Mouse (Mus musculus) liver, embryonic 11.5 days (tissue): ENCODE data around the gene Peg12. TPM values are rescaled to one million over a fixed set of nuclear protein-coding genes. Genes with fewer than 3 reads are reported as not detected.

Experiments used
- ATAC-seq: fragments of 200-750 bp; cut with Nextera tagmentation; replicated peaks from 2 replicates; pipeline ENCODE4 v1.8.0; 2017; ENCODE audit warnings: moderate number of reproducible peaks, mild to moderate bottlenecking, moderate TSS enrichment, moderate library complexity; ENCODE audit not compliant: low FRiP score
- DNase-seq: peaks from one replicate; pipeline ENCODE4 v3.0.0-alpha.2; 2017; ENCODE audit warnings: low spot score
- H3K27ac ChIP-seq: fragments of 300-500 bp; sonication (generic); 2 replicates; pipeline ENCODE4 v1.5.1; 2014; ENCODE audit warnings: mild to moderate bottlenecking, low read depth, low read length, control low read depth
- H3K27me3 ChIP-seq: fragments of 300-500 bp; sonication (generic); replicated peaks from 2 replicates; pipeline ENCODE4 v1.6.1; 2014; ENCODE audit warnings: low read length, mixed read lengths; ENCODE audit not compliant: control insufficient read depth, insufficient read depth
- H3K36me3 ChIP-seq: fragments of 300-500 bp; sonication (generic); 2 replicates; pipeline ENCODE4 v1.6.1; 2014; ENCODE audit warnings: mild to moderate bottlenecking, low read length, moderate library complexity, mixed read lengths; ENCODE audit not compliant: control insufficient read depth, insufficient read depth
- H3K4me1 ChIP-seq: fragments of 300-500 bp; sonication (generic); replicated peaks from 2 replicates; pipeline ENCODE4 v1.6.1; 2014; ENCODE audit warnings: low read length, mixed read lengths; ENCODE audit not compliant: control insufficient read depth, insufficient read depth
- H3K4me2 ChIP-seq: fragments of 300-500 bp; sonication (generic); 2 replicates; pipeline ENCODE4 v1.6.1; 2014; ENCODE audit warnings: mild to moderate bottlenecking, control low read depth, moderate library complexity
- H3K4me3 ChIP-seq: fragments of 300-500 bp; sonication (generic); 2 replicates; pipeline ENCODE4 v1.5.1; 2014; ENCODE audit warnings: low read depth, low read length, control low read depth
- H3K9ac ChIP-seq: fragments of 300-500 bp; sonication (generic); 2 replicates; pipeline ENCODE4 v1.6.1; 2014; ENCODE audit warnings: low read depth, low read length, control low read depth
- H3K9me3 ChIP-seq: fragments of 300-500 bp; sonication (generic); 2 replicates; pipeline ENCODE4 v1.6.1; 2016; ENCODE audit warnings: low read length, inconsistent platforms, mixed read lengths; ENCODE audit not compliant: control insufficient read depth
- WGBS: fragments of 180-500 bp; shearing (Covaris S2); extraction: QIAGEN DNeasy Blood & Tissue Kit; methylation state at CpG from one replicate; pipeline ENCODE4 v1.1.7; 2014; 5-methylcytosine and 5-hydroxymethylcytosine counted together
- polyA plus RNA-seq: library from polyadenylated mRNA; unstranded; fragments of >200 nt; fragmentation: Nextera tagmentation; extraction: Ambion mirVana; gene quantifications from 2 replicates; pipeline ENCODE4 v1.2.1, GENCODE M21; 2014

Gene Peg12
- polyA plus RNA-seq, result 13.0 TPM in 2 replicates

GRCm38 (mm10) chr7:62463878-62464755 is at the start of gene Peg12:
Gene Peg12 (minus strand): TSS chr7:62464510.
- 10% methylated on average over 70 of the region's 82 CpGs for WGBS
- DNase-seq (peak; percentile 57), ATAC-seq (peak; percentile 76)
- H3K36me3 ChIP-seq, result no peaks in the 10 kb centered on the region
- peak within 1 kb of the TSS; percentile 58 for H3K9ac ChIP-seq
- peak within 1 kb of the TSS; percentile 55 for H3K4me3 ChIP-seq
- H3K9me3 ChIP-seq, result no peaks in the 10 kb centered on the region
- no peaks in the 10 kb centered on the region for H3K4me1 ChIP-seq
- H3K27ac ChIP-seq, result peak within 1 kb of the TSS; percentile 62
- H3K27me3 ChIP-seq, result peaks cover 10% of the 10 kb centered on the region
- peak within 1 kb of the TSS; percentile 64 for H3K4me2 ChIP-seq

- H3K4me1 ChIP-seq, result no peaks in the 10 kb centered on the region
- ATAC-seq, result no peak
- WGBS, result 22% methylated on average over 2 of the region's 2 CpGs
Measured at GRCm38 (mm10) chr7:62486139-62486538, 21.8 kb upstream of the Peg12 start.

GRCm38 (mm10) chr7:62463007-62463877 is 1.1 kb downstream of the Peg12 start:
- DNase-seq, result peak; percentile 31
- peak; percentile 24; the same call in 1 of the 2 replicates for ATAC-seq

More at GRCm38 (mm10) chr7:62486139-62486538, 21.8 kb upstream of the Peg12 start:
- no peak overlapping the region for H3K4me2 ChIP-seq
- H3K27me3 ChIP-seq, result no peaks in the 10 kb centered on the region
- H3K9me3 ChIP-seq, result 0 out of 2 replicates have a peak, but pooled peaks cover 2% of the 10 kb centered on the region
- no peak for DNase-seq
- no peak overlapping the region for H3K4me3 ChIP-seq
- no peak overlapping the region for H3K9ac ChIP-seq
- no peak overlapping the region for H3K27ac ChIP-seq
- H3K36me3 ChIP-seq, result no peaks in the 10 kb centered on the region

GRCm38 (mm10) chr7:62462229-62463006 is 1.9 kb downstream of the Peg12 start:
- Histone ChIP-seq H3K27me3 (peaks cover 10% of the 10 kb centered on the region), H3K9me3 (no peaks in the 10 kb centered on the region), H3K4me2 (peak overlapping the region; percentile 64), H3K27ac (no peak overlapping the region), H3K36me3 (no peaks in the 10 kb centered on the region), H3K4me3 (peak overlapping the region; percentile 55), H3K9ac (no peak overlapping the region), H3K4me1 (no peaks in the 10 kb centered on the region)
- peak; percentile 32; the same call in 1 of the 2 replicates for ATAC-seq
- DNase-seq, result peak; percentile 32
- 34% methylated on average over 13 of the region's 13 CpGs for WGBS

More at GRCm38 (mm10) chr7:62463007-62463877, 1.1 kb downstream of the Peg12 start:
- peak overlapping the region; percentile 62; the same call in 1 of the 2 replicates for H3K27ac ChIP-seq
- WGBS, result 21% methylated on average over 55 of the region's 55 CpGs
- peaks cover 10% of the 10 kb centered on the region for H3K27me3 ChIP-seq
- peak overlapping the region; percentile 58 for H3K9ac ChIP-seq
- H3K4me1 ChIP-seq, result no peaks in the 10 kb centered on the region
- H3K4me2 ChIP-seq, result peak overlapping the region; percentile 64
- H3K9me3 ChIP-seq, result no peaks in the 10 kb centered on the region
- peak overlapping the region; percentile 55 for H3K4me3 ChIP-seq
- no peaks in the 10 kb centered on the region for H3K36me3 ChIP-seq

- Histone ChIP-seq H3K4me1 (no peaks in the 10 kb centered on the region), H3K27ac (no peak overlapping the region), H3K36me3 (no peaks in the 10 kb centered on the region), H3K4me2 (no peak overlapping the region), H3K27me3 (no peaks in the 10 kb centered on the region), H3K4me3 (no peak overlapping the region), H3K9ac (no peak overlapping the region), H3K9me3 (no peaks in the 10 kb centered on the region)
- DNase-seq (no peak), ATAC-seq (no peak)
- 23% methylated on average over 2 of the region's 2 CpGs for WGBS
Measured at GRCm38 (mm10) chr7:62452353-62452752, 12.0 kb downstream of the Peg12 start.

GRCm38 (mm10) chr7:62445431-62446165 is 18.7 kb downstream of the Peg12 start:
- no peaks in the 10 kb centered on the region for H3K27me3 ChIP-seq
- no peak for DNase-seq
- ATAC-seq, result no peak

GRCm38 (mm10) chr7:62436394-62436793 is 27.9 kb downstream of the Peg12 start:
- ATAC-seq (no peak), DNase-seq (no peak)
- 29% methylated on average over 2 of the region's 2 CpGs for WGBS
- Histone ChIP-seq H3K4me1 (no peaks in the 10 kb centered on the region), H3K27me3 (no peaks in the 10 kb centered on the region), H3K36me3 (no peaks in the 10 kb centered on the region), H3K9ac (no peak overlapping the region), H3K4me2 (no peak overlapping the region), H3K4me3 (no peak overlapping the region), H3K9me3 (0 out of 2 replicates have a peak, but pooled peaks cover 2% of the 10 kb centered on the region), H3K27ac (no peak overlapping the region)

More at GRCm38 (mm10) chr7:62445431-62446165, 18.7 kb downstream of the Peg12 start:
- Histone ChIP-seq H3K9me3 (no peaks in the 10 kb centered on the region), H3K4me3 (no peak overlapping the region), H3K4me1 (no peaks in the 10 kb centered on the region), H3K4me2 (no peak overlapping the region), H3K27ac (no peak overlapping the region), H3K36me3 (no peaks in the 10 kb centered on the region), H3K9ac (no peak overlapping the region)
